Mouse (Mus musculus) heart, embryonic 11.5 days (tissue): ENCODE data around the gene Fam129a. TPM values are rescaled to one million over a fixed set of nuclear protein-coding genes. Genes with fewer than 3 reads are reported as not detected.
A peak's percentile ranks its signal among the peaks of the same experiment; 100 is the strongest.

Experiments used
- ATAC-seq: fragments of 200-750 bp; cut with Nextera tagmentation; replicated peaks from 2 replicates; pipeline ENCODE4 v1.8.0; 2017; ENCODE audit warnings: moderate library complexity; ENCODE audit not compliant: insufficient number of reproducible peaks, low FRiP score, low TSS enrichment
- H3K27ac ChIP-seq: fragments of 300-500 bp; sonication (generic); 2 replicates; pipeline ENCODE4 v1.5.1; 2014; ENCODE audit warnings: mild to moderate bottlenecking, low read depth, low read length
- H3K27me3 ChIP-seq: fragments of 300-500 bp; sonication (generic); 2 replicates; pipeline ENCODE4 v1.6.1; 2014; ENCODE audit warnings: mild to moderate bottlenecking, low read length, mixed read lengths; ENCODE audit not compliant: control insufficient read depth, insufficient read depth
- H3K36me3 ChIP-seq: fragments of 300-500 bp; sonication (generic); 2 replicates; pipeline ENCODE4 v1.6.1; 2014; ENCODE audit warnings: mild to moderate bottlenecking, low read length, moderate library complexity, mixed read lengths; ENCODE audit not compliant: control insufficient read depth, insufficient read depth
- H3K4me1 ChIP-seq: fragments of 300-500 bp; sonication (generic); 2 replicates; pipeline ENCODE4 v1.6.1; 2014; ENCODE audit warnings: low read length; ENCODE audit not compliant: control insufficient read depth, insufficient read depth
- H3K4me2 ChIP-seq: fragments of 300-500 bp; sonication (generic); 2 replicates; pipeline ENCODE4 v1.6.1; 2014; ENCODE audit warnings: mild to moderate bottlenecking, moderate library complexity
- H3K4me3 ChIP-seq: fragments of 300-500 bp; sonication (generic); 2 replicates; pipeline ENCODE4 v1.5.1; 2014; ENCODE audit warnings: low read depth, low read length
- H3K9ac ChIP-seq: fragments of 300-500 bp; sonication (generic); 2 replicates; pipeline ENCODE4 v1.6.1; 2014; ENCODE audit warnings: mild to moderate bottlenecking, low read depth, low read length, moderate library complexity
- H3K9me3 ChIP-seq: fragments of 300-500 bp; sonication (generic); replicated peaks from 2 replicates; pipeline ENCODE4 v1.6.1; 2016; ENCODE audit warnings: low read length; ENCODE audit not compliant: control insufficient read depth
- WGBS: fragments of 180-500 bp; shearing (Covaris S2); extraction: QIAGEN DNeasy Blood & Tissue Kit; methylation state at CpG from one replicate; pipeline ENCODE4 v1.1.7; 2014; ENCODE audit not compliant: insufficient replicate concordance; 5-methylcytosine and 5-hydroxymethylcytosine counted together
- polyA plus RNA-seq: library from polyadenylated mRNA; unstranded; fragments of >200 nt; fragmentation: Nextera tagmentation; extraction: Ambion mirVana; gene quantifications from 2 replicates; pipeline ENCODE4 v1.2.1, GENCODE M21; 2014

Fam129a gene
- polyA plus RNA-seq, 1 experiment from 2014 or later = 2.3 TPM

DNA sequence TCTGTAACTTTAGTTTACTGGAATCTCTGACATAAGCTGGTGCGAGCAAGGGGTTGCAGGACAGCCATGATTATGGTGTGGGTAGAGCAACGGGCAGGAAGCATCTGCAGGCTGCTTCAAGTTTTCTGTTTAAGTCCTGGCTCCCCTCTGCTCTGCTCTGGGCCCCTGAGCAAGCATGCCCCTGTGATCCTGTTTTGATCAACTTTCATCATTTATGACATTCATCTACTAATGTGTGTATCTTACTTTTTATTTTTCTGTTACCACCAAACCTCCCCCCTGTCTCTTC, 138.7 kb downstream of the Fam129a start:
- no peaks in the 10 kb centered on the region for H3K27me3 ChIP-seq
- H3K4me1 ChIP-seq = peaks cover 18% of the 10 kb centered on the region; the same call in 1 of the 2 replicates
- no peaks in the 10 kb centered on the region for H3K36me3 ChIP-seq
- ATAC-seq = no peak
- H3K27ac ChIP-seq = no peak overlapping the region
- no peak overlapping the region for H3K4me3 ChIP-seq
- H3K9ac ChIP-seq = 0 out of 2 replicates have a peak overlapping the region, but pooled peaks have one; percentile 28
- no peaks in the 10 kb centered on the region for H3K9me3 ChIP-seq
- H3K4me2 ChIP-seq = peak overlapping the region; percentile 32; the same call in 1 of the 2 replicates
- 51% methylated on average over 2 of the region's 2 CpGs for WGBS

DNA sequence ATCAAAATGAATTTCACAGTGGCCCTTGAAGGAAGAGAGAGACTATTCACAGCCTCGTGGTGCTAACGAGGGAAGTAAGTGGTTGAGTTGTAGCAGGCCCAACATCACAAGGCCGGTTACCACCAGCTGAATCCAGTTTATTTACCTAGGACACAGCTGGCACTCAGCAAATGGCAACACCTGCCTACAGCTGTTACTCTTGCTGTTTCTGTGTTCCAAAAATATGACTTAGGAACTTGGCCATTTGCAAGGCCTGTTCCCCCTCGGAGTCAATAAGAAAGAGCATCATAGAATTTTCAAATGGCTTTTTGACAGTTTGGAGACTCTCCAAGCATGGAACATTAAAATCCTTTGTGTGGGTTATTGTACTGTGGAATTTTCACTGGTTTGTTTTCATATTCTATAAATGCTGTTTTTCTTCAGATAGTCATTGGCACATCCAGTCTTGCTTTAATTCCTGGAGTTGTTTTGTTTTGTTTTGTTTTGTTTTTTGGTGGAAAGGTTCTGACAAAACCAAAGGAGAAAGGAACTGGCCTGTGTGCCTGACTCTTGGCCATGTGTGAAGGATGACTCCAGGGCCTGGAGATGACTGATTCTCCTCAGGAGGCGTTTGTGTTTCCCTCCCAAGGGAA, 139.6 kb downstream of the Fam129a start:
- no peak for ATAC-seq
- Histone ChIP-seq H3K36me3 (no peaks in the 10 kb centered on the region), H3K4me1 (peaks cover 16% of the 10 kb centered on the region; the same call in 1 of the 2 replicates), H3K9ac (no peak overlapping the region), H3K9me3 (no peaks in the 10 kb centered on the region), H3K4me3 (no peak overlapping the region), H3K27ac (no peak overlapping the region), H3K27me3 (no peaks in the 10 kb centered on the region), H3K4me2 (no peak overlapping the region)
- WGBS = 59% methylated on average over 5 of the region's 5 CpGs

GRCm38 (mm10) chr1:151711062-151711461, 140.1 kb downstream of the Fam129a start:
- ATAC-seq = no peak
- 67% methylated on average over 7 of the region's 7 CpGs for WGBS

GRCm38 (mm10) chr1:151712664-151713063, 141.7 kb downstream of the Fam129a start:
- no peak for ATAC-seq
- no peak overlapping the region for H3K9ac ChIP-seq
- H3K4me2 ChIP-seq = no peak overlapping the region
- 47% methylated on average over 5 of the region's 5 CpGs for WGBS
- no peak overlapping the region for H3K27ac ChIP-seq
- peaks cover 12% of the 10 kb centered on the region; the same call in 1 of the 2 replicates for H3K4me1 ChIP-seq
- no peaks in the 10 kb centered on the region for H3K27me3 ChIP-seq
- H3K4me3 ChIP-seq = no peak overlapping the region
- H3K9me3 ChIP-seq = no peaks in the 10 kb centered on the region
- H3K36me3 ChIP-seq = no peaks in the 10 kb centered on the region

More at GRCm38 (mm10) chr1:151711062-151711461, 140.1 kb downstream of the Fam129a start:
- Histone ChIP-seq H3K27me3 (no peaks in the 10 kb centered on the region), H3K4me1 (peaks cover 12% of the 10 kb centered on the region; the same call in 1 of the 2 replicates), H3K27ac (no peak overlapping the region), H3K4me2 (no peak overlapping the region), H3K36me3 (no peaks in the 10 kb centered on the region), H3K9ac (no peak overlapping the region), H3K4me3 (no peak overlapping the region), H3K9me3 (no peaks in the 10 kb centered on the region)

- Histone ChIP-seq H3K9ac (no peak overlapping the region), H3K4me3 (no peak overlapping the region), H3K36me3 (no peaks in the 10 kb centered on the region), H3K27ac (no peak overlapping the region), H3K9me3 (no peaks in the 10 kb centered on the region), H3K4me2 (no peak overlapping the region), H3K27me3 (no peaks in the 10 kb centered on the region), H3K4me1 (peaks cover 10% of the 10 kb centered on the region; the same call in 1 of the 2 replicates)
- ATAC-seq = no peak
These were observed 142.6 kb downstream of the Fam129a start for GRCm38 (mm10) chr1:151713622-151714021.

- no peak for ATAC-seq
These were observed 145.2 kb downstream of the Fam129a start for GRCm38 (mm10) chr1:151716024-151716710.

GRCm38 (mm10) chr1:151717624-151718023, 146.6 kb downstream of the Fam129a start:
- H3K4me2 ChIP-seq = no peak overlapping the region
- ATAC-seq = no peak
- no peak overlapping the region for H3K4me3 ChIP-seq
- no peak overlapping the region for H3K27ac ChIP-seq
- no peaks in the 10 kb centered on the region for H3K27me3 ChIP-seq
- H3K9me3 ChIP-seq = no peaks in the 10 kb centered on the region
- no peaks in the 10 kb centered on the region for H3K4me1 ChIP-seq
- H3K9ac ChIP-seq = no peak overlapping the region
- WGBS = 91% methylated on average over 5 of the region's 5 CpGs
- H3K36me3 ChIP-seq = no peaks in the 10 kb centered on the region

More at GRCm38 (mm10) chr1:151716024-151716710, 145.2 kb downstream of the Fam129a start:
- no peaks in the 10 kb centered on the region for H3K4me1 ChIP-seq
- WGBS = 71% methylated on average over 11 of the region's 11 CpGs
- H3K27me3 ChIP-seq = no peaks in the 10 kb centered on the region
- no peaks in the 10 kb centered on the region for H3K9me3 ChIP-seq
- H3K9ac ChIP-seq = no peak overlapping the region
- H3K4me2 ChIP-seq = no peak overlapping the region
- H3K27ac ChIP-seq = no peak overlapping the region
- no peak overlapping the region for H3K4me3 ChIP-seq
- no peaks in the 10 kb centered on the region for H3K36me3 ChIP-seq

DNA sequence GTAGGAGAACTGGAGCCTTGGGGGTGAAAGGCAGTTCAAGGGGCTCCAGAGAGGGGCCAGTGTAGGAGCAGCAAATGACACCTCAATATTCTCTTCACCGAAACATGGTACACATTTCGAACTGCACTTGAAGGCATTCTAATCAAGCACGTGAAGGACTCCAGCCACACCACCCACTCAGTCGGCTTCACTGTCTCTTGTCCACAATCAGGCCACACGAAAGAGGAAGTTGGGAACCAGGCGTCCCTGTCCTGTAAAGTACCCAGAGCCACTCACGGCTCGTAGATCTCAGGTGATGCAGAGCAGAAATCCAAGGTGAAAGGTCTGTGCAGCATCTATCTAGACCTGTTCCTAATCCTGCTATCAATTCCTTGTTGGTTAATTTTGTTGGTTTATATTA, 147.6 kb downstream of the Fam129a start:
- Histone ChIP-seq H3K27ac (no peak overlapping the region), H3K9me3 (no peaks in the 10 kb centered on the region), H3K27me3 (no peaks in the 10 kb centered on the region), H3K9ac (no peak overlapping the region), H3K4me3 (no peak overlapping the region), H3K36me3 (no peaks in the 10 kb centered on the region), H3K4me2 (no peak overlapping the region), H3K4me1 (no peaks in the 10 kb centered on the region)
- ATAC-seq = no peak
- WGBS = 70% methylated on average over 8 of the region's 8 CpGs

DNA sequence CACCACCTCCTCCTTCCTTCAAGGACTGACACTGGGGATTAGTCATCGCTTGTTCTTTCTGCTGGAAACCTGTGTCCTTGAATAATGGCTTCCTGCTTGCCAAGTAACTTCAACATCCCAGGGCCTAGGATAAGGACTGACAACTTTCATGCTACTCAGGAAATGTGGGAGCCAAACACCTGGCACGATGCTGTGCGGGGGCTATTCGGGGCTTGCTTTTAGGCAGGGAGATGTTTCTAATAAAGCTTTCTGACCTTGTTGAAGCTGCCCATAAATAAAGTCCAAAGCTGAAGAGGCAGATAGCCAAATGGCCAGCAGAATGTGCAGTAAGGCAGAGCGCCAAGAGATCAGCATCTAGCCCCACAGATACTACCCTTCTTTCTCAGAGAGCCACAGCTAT, 148.9 kb downstream of the Fam129a start:
- H3K4me3 ChIP-seq = no peak overlapping the region
- ATAC-seq = no peak
- H3K36me3 ChIP-seq = no peaks in the 10 kb centered on the region
- H3K27me3 ChIP-seq = no peaks in the 10 kb centered on the region
- no peak overlapping the region for H3K27ac ChIP-seq
- H3K4me2 ChIP-seq = no peak overlapping the region
- WGBS = 81% methylated on average over 5 of the region's 5 CpGs
- no peak overlapping the region for H3K9ac ChIP-seq
- no peaks in the 10 kb centered on the region for H3K4me1 ChIP-seq
- H3K9me3 ChIP-seq = no peaks in the 10 kb centered on the region
